Mouse (Mus musculus) neural tube, embryonic 15.5 days (tissue): ENCODE measurements around the gene Zfp454. TPM values are rescaled to one million over a fixed set of nuclear protein-coding genes. Genes with fewer than 3 reads are reported as not detected.

ENCODE experiments used
- ATAC-seq: fragments of 200-750 bp; cut with Nextera tagmentation; 2 replicates; pipeline ENCODE4 v1.8.0; 2017; ENCODE audit warnings: mild to moderate bottlenecking, moderate TSS enrichment, moderate library complexity; ENCODE audit not compliant: low FRiP score
- H3K27ac ChIP-seq: fragments of 300-500 bp; sonication (generic); replicated peaks from 2 replicates; pipeline ENCODE4 v1.5.1; 2015; ENCODE audit warnings: mild to moderate bottlenecking, inconsistent platforms
- H3K27me3 ChIP-seq: fragments of 300-500 bp; sonication (generic); replicated peaks from 2 replicates; pipeline ENCODE4 v1.6.1; 2015; ENCODE audit warnings: inconsistent platforms
- H3K36me3 ChIP-seq: fragments of 300-500 bp; sonication (generic); 2 replicates; pipeline ENCODE4 v1.6.1; 2015; ENCODE audit warnings: inconsistent platforms
- H3K4me1 ChIP-seq: fragments of 300-500 bp; sonication (generic); 2 replicates; pipeline ENCODE4 v1.6.1; 2015; ENCODE audit warnings: inconsistent platforms
- H3K4me2 ChIP-seq: fragments of 300-500 bp; sonication (generic); 2 replicates; pipeline ENCODE4 v1.6.1; 2015; ENCODE audit warnings: inconsistent platforms, mild to moderate bottlenecking, moderate library complexity
- H3K4me3 ChIP-seq: fragments of 300-500 bp; sonication (generic); replicated peaks from 2 replicates; pipeline ENCODE4 v1.5.1; 2015; ENCODE audit warnings: mild to moderate bottlenecking, inconsistent platforms
- H3K9ac ChIP-seq: fragments of 300-500 bp; sonication (generic); replicated peaks from 2 replicates; pipeline ENCODE4 v1.6.1; 2015; ENCODE audit warnings: mild to moderate bottlenecking, inconsistent platforms
- H3K9me3 ChIP-seq: fragments of 300-500 bp; sonication (generic); replicated peaks from 2 replicates; pipeline ENCODE4 v1.6.1; 2016; ENCODE audit warnings: inconsistent platforms
- WGBS: fragments of 180-500 bp; shearing (Covaris S2); methylation state at CpG from one replicate; pipeline ENCODE4 v1.1.7; 2015; ENCODE audit warnings: mixed read lengths; 5-methylcytosine and 5-hydroxymethylcytosine counted together
- polyA plus RNA-seq: library from polyadenylated mRNA; unstranded; fragments of >200 nt; fragmentation: Nextera tagmentation; extraction: Ambion mirVana; gene quantifications from 2 replicates; pipeline ENCODE4 v1.2.1, GENCODE M21; 2015

Zfp454 gene
- polyA plus RNA-seq, 1 experiment from 2014 or later, result 10.8 TPM

GRCm38 (mm10) chr11:50835727-50836126 lies 51.7 kb downstream of the Zfp454 start:
- H3K9me3 ChIP-seq, result peaks cover 10% of the 10 kb centered on the region; the same call in 1 of the 2 replicates
- peaks cover 6% of the 10 kb centered on the region for H3K4me1 ChIP-seq
- 90% methylated on average over 4 of the region's 4 CpGs for WGBS
- H3K27me3 ChIP-seq, result no peaks in the 10 kb centered on the region
- H3K36me3 ChIP-seq, result peaks cover 19% of the 10 kb centered on the region
- no peak for ATAC-seq
- no peak overlapping the region for H3K4me3 ChIP-seq
- H3K27ac ChIP-seq, result no peak overlapping the region
- no peak overlapping the region for H3K4me2 ChIP-seq
- H3K9ac ChIP-seq, result no peak overlapping the region

DNA sequence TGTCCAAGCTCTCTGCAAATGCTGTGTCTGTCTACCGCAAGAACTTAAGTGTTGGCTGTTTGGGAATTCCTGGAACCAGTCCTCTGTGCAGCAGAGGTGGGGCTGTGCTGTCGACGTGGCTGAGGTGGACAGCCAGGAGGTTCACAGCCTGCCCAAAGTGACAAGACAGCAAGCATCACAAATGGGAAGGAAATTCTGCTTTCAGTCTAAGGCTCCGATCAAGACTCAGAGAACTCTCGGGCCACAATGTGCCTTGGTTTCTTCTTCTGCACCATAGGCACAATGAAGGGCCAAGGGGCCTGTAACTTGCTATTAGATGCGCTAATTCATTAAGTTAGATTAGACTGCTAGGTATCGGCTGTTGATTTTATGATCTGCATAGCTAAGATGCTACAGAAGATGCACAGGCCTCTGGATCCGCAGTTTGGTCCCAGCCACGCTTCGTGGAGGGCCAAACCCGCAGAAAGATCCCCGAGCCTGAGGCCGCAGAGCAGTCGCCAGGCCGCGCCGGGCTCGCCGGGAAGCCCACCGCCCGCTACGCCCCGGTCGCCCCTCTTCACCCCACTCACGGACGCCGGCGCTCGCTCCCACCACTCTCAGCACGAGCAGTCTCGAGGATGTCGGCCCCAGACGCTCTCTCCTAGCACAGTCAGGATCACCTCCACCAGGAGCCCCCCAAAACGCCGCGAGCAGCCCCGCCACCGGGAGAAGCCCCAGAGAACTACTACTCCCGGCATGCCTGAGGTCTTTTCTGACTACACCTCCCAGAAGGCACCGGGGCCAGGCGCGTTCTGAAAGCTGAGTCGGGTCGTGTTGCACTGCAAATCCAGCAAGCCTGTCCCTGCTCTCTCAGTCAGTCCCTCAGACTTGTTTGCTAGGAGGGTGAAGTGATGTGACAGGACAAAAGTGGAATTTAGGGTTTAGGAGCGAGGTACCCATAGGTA lies 60.2 kb downstream of the Zfp454 start, which contains the start of gene Zfp354c:
Zfp354c (minus strand) TSS at position 715 of the 944 bp plus-strand sequence.
- Histone ChIP-seq H3K4me2 (peak within 1 kb of the TSS; percentile 67), H3K9ac (peak within 1 kb of the TSS; percentile 86), H3K27me3 (no peaks in the 10 kb centered on the region), H3K4me1 (peaks cover 15% of the 10 kb centered on the region), H3K27ac (peak within 1 kb of the TSS; percentile 82), H3K4me3 (peak within 1 kb of the TSS; percentile 74), H3K36me3 (peaks cover 33% of the 10 kb centered on the region), H3K9me3 (0 out of 2 replicates have a peak, but pooled peaks cover under 1% of the 10 kb centered on the region)
- ATAC-seq, result peak; percentile 97
- 1% methylated on average over 45 of the region's 45 CpGs for WGBS

DNA sequence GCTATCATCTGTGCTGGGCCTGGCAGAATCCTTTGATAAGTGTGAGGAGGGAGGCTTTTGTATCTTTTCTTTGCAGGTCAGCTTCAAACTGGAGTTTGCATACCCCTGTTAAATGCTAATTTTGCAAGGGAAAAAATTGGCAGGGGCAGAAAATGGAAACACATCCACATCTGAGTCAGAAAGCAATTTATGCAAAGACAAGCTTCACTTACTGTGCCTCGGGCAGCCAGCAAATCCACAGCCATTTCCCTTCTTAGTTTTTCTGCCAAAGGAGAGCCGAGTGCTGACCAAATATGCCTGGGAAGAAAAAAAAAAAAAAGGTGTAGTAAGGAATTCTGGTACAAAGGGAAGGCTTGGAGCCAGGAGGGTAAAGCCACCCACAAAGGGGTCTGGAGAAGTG lies 61.2 kb downstream of the Zfp454 start:
- peak overlapping the region; percentile 86; the same call in 1 of the 2 replicates for H3K9ac ChIP-seq
- WGBS, result 44% methylated on average over 2 of the region's 2 CpGs
- ATAC-seq, result no peak

More for the DNA sequence above, 61.2 kb downstream of the Zfp454 start:
- no peaks in the 10 kb centered on the region for H3K27me3 ChIP-seq
- no peak overlapping the region for H3K27ac ChIP-seq
- peak overlapping the region; percentile 67 for H3K4me2 ChIP-seq
- H3K36me3 ChIP-seq, result peaks cover 42% of the 10 kb centered on the region
- H3K4me3 ChIP-seq, result peak overlapping the region; percentile 74
- peaks cover 15% of the 10 kb centered on the region for H3K4me1 ChIP-seq
- no peaks in the 10 kb centered on the region for H3K9me3 ChIP-seq

Other genes with a start within 250 kb of the Zfp454 start
- 45.0 and 52.3 TPM in 2 replicates for gene Zfp354c, start 59.9 kb downstream of the Zfp454 start, polyA plus RNA-seq
- 1.5 TPM in 2 replicates for gene Zfp879, start 46.1 kb downstream of the Zfp454 start, polyA plus RNA-seq
- gene Grm6, start 37.0 kb downstream of the Zfp454 start, polyA plus RNA-seq, result 0.04 and 0.11 TPM in 2 replicates
- 34.9 and 38.5 TPM in 2 replicates for gene Zfp2, start 28.5 kb upstream of the Zfp454 start, polyA plus RNA-seq
- gene Zfp354b, start 44.0 kb upstream of the Zfp454 start, polyA plus RNA-seq, result 5.2 and 5.9 TPM in 2 replicates
- not detected in 2 replicates for gene 4933414I15Rik, start 56.1 kb upstream of the Zfp454 start, polyA plus RNA-seq
- gene Prop1, start 66.1 kb upstream of the Zfp454 start, polyA plus RNA-seq, result not detected in 2 replicates
- gene Olfr1378, start 78.9 kb upstream of the Zfp454 start, polyA plus RNA-seq, result not detected in 2 replicates
- not detected in 2 replicates for gene Olfr1377, start 94.3 kb upstream of the Zfp454 start, polyA plus RNA-seq
- gene Olfr51, start 115.9 kb upstream of the Zfp454 start, polyA plus RNA-seq, result not detected in 2 replicates
- not detected in 2 replicates for gene Olfr54, start 126.6 kb upstream of the Zfp454 start, polyA plus RNA-seq
- gene Olfr1375, start 160.5 kb upstream of the Zfp454 start, polyA plus RNA-seq, result not detected in 2 replicates
- gene Zfp354a, start 171.6 kb upstream of the Zfp454 start, polyA plus RNA-seq, result 11.3 and 12.0 TPM in 2 replicates